ENCODE assay signal across 8 mouse cellular contexts in the genomic region with DNA sequence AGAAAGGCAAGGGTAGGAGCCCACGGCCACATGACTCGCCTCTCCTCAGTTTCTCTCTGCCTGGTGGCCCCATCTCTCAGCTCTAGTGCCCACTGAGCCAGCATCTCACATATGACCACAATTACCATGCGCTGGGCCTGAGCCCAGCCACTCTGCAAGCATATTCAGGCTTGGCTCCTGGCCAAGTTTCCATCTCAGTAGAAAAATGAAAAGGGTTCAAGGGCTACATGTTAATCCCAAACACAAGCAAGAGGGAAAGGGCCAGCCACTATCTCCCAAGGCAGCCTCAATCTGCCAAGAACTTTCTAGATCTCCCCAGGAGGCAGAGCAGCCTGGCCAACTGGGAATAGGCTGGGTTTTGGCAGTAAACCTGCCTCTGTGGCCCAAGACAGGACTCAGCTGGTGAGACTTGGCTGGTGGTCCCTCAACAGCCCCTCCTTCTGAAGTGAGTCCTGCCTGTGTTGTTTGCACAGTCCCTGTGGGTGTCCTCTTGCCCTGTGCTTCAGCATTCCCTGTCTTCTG.
DNase-seq lines count a peak whose midpoint lies in the region; ATAC-seq lines count a peak whose summit lies in the region.

No protein-coding gene starts in this region.

- 56% methylated on average over 3 of the region's 3 CpGs for WGBS in forebrain, embryonic 14.5 days
- 32% methylated on average over 3 of the region's 3 CpGs for WGBS in hindbrain, embryonic 16.5 days
- 38% methylated on average over 3 of the region's 3 CpGs for WGBS in limb, embryonic 13.5 days
- 80% methylated on average over 3 of the region's 3 CpGs for WGBS in neural tube, embryonic 14.5 days

- no peak overlapping the region for H3K4me2 ChIP-seq in forebrain, embryonic 14.5 days (ENCODE audit: low read length)
- no peak overlapping the region for H3K4me2 ChIP-seq in hindbrain, embryonic 16.5 days (ENCODE audit: low read length)
- H3K4me2 ChIP-seq in limb, embryonic 13.5 days (replicated peaks): no peak overlapping the region
- no peak overlapping the region for H3K4me2 ChIP-seq in neural tube, embryonic 14.5 days (ENCODE audit: low read depth, low read length)

- H3K36me3 ChIP-seq in forebrain, embryonic 14.5 days (ENCODE audit: control insufficient read depth, insufficient read depth, low read length): no peaks in the 10 kb centered on the region
- no peaks in the 10 kb centered on the region for H3K36me3 ChIP-seq in hindbrain, embryonic 16.5 days (ENCODE audit: control insufficient read depth, insufficient read depth, low read length)
- no peaks in the 10 kb centered on the region for H3K36me3 ChIP-seq in limb, embryonic 13.5 days
- H3K36me3 ChIP-seq in neural tube, embryonic 14.5 days (ENCODE audit: control insufficient read depth, insufficient read depth, low read length): no peaks in the 10 kb centered on the region

- H3K9ac ChIP-seq in forebrain, embryonic 14.5 days (ENCODE audit: low read length): no peak overlapping the region
- H3K9ac ChIP-seq in hindbrain, embryonic 16.5 days (ENCODE audit: low read depth, low read length): no peak overlapping the region
- H3K9ac ChIP-seq in limb, embryonic 13.5 days: no peak overlapping the region
- no peak overlapping the region for H3K9ac ChIP-seq in neural tube, embryonic 14.5 days (replicated peaks; ENCODE audit: low read depth, low read length)

- no peaks in the 10 kb centered on the region for H3K27me3 ChIP-seq in forebrain, embryonic 14.5 days (replicated peaks; ENCODE audit: control insufficient read depth, insufficient read depth, low read length)
- H3K27me3 ChIP-seq in hindbrain, embryonic 16.5 days (replicated peaks; ENCODE audit: control insufficient read depth, insufficient read depth, low read length): no peaks in the 10 kb centered on the region; the same call in 1 of the 2 replicates
- H3K27me3 ChIP-seq in limb, embryonic 13.5 days: no peaks in the 10 kb centered on the region
- no peaks in the 10 kb centered on the region for H3K27me3 ChIP-seq in neural tube, embryonic 14.5 days (ENCODE audit: control insufficient read depth, insufficient read depth, low read length)

- H3K4me3 ChIP-seq in forebrain, embryonic 14.5 days (ENCODE audit: low read depth, low read length): no peak overlapping the region
- H3K4me3 ChIP-seq in hindbrain, embryonic 16.5 days (ENCODE audit: low read length): no peak overlapping the region
- no peak overlapping the region for H3K4me3 ChIP-seq in limb, embryonic 13.5 days
- no peak overlapping the region for H3K4me3 ChIP-seq in neural tube, embryonic 14.5 days (ENCODE audit: low read depth, low read length)

- ATAC-seq in forebrain, embryonic 14.5 days: peak; percentile 72
- ATAC-seq in hindbrain, embryonic 16.5 days: peak; percentile 84
- peak; percentile 64; the same call in 1 of the 2 replicates for ATAC-seq in limb, embryonic 13.5 days (ENCODE audit: low FRiP score, low read depth)
- peak; percentile 41; the same call in 1 of the 2 replicates for ATAC-seq in neural tube, embryonic 14.5 days (ENCODE audit: low read depth)

- intact Hi-C loops in left cerebral cortex, postnatal 25 days (cut with DNase I): no loop called here

- H3K27ac ChIP-seq in forebrain, embryonic 14.5 days (ENCODE audit: low read depth, low read length): peak overlapping the region; percentile 60; the same call in 1 of the 2 replicates
- H3K27ac ChIP-seq in hindbrain, embryonic 16.5 days (ENCODE audit: low read depth, low read length): peak overlapping the region; percentile 18; the same call in 1 of the 2 replicates
- peak overlapping the region; percentile 80 for H3K27ac ChIP-seq in limb, embryonic 13.5 days
- H3K27ac ChIP-seq in neural tube, embryonic 14.5 days (ENCODE audit: low read depth, low read length): no peak overlapping the region; the same call in 1 of the 2 replicates

- peak; percentile 8 to 11 for DNase-seq in left cerebral cortex, postnatal 25 days (ENCODE audit: low spot score in 2 of 2)
- no peak for DNase-seq in left cerebral cortex, adult 18-20 months (ENCODE audit: low spot score in 2 of 2)
- DNase-seq in adrenal gland, postnatal 14 days: peak; percentile 77
- peak; percentile 73 for DNase-seq in forebrain, embryonic 14.5 days (ENCODE audit: low spot score)
- DNase-seq in thymus, postnatal 10 days (ENCODE audit: low spot score in 2 of 2): no peak

- H3K9me3 ChIP-seq in forebrain, embryonic 14.5 days (replicated peaks; ENCODE audit: control insufficient read depth, low read length): no peaks in the 10 kb centered on the region
- H3K9me3 ChIP-seq in hindbrain, embryonic 16.5 days (ENCODE audit: control insufficient read depth, low read length): no peaks in the 10 kb centered on the region
- H3K9me3 ChIP-seq in limb, embryonic 13.5 days: no peaks in the 10 kb centered on the region
- no peaks in the 10 kb centered on the region for H3K9me3 ChIP-seq in neural tube, embryonic 14.5 days (ENCODE audit: control insufficient read depth, low read length)

- H3K4me1 ChIP-seq in forebrain, embryonic 14.5 days (ENCODE audit: control insufficient read depth, insufficient read depth, low read length): peaks cover 7% of the 10 kb centered on the region; the same call in 1 of the 2 replicates
- H3K4me1 ChIP-seq in hindbrain, embryonic 16.5 days (ENCODE audit: control insufficient read depth, insufficient read depth, low read depth, low read length): peaks cover 11% of the 10 kb centered on the region
- H3K4me1 ChIP-seq in limb, embryonic 13.5 days: peaks cover 62% of the 10 kb centered on the region
- peaks cover 4% of the 10 kb centered on the region; the same call in 1 of the 2 replicates for H3K4me1 ChIP-seq in neural tube, embryonic 14.5 days (ENCODE audit: control insufficient read depth, insufficient read depth, low read length)

Comparison
In these comparisons a context has a peak if more than half of its experiments do, and no peak if none do; other contexts are left out.
1. DNase-seq: peak in left cerebral cortex, postnatal 25 days (2 of 2), adrenal gland, postnatal 14 days (single experiment) and forebrain, embryonic 14.5 days (single experiment); none in left cerebral cortex, adult 18-20 months (0 of 2) and thymus, postnatal 10 days (0 of 2).
2. Peak in every context shown above with its lines, with median percentiles within 50 percentile points of each other: ATAC-seq.